Mouse (Mus musculus): Measurements from ENCODE around the gene Eif2s1.
"Not testable (repeated sequence)": the region's sequence is repeated elsewhere in the genome, so short reads cannot be mapped to it uniquely, and the experiment has no call there.

The Eif2s1 gene

GRCm38 (mm10) chr12:78914458-78914857, 52.8 kb downstream of the Eif2s1 start:
- DNase-seq (ENCODE audit: low spot score in 2 of 2), result no peak

GRCm38 (mm10) chr12:78915561-78915960, 53.9 kb downstream of the Eif2s1 start:
- no peak for DNase-seq (ENCODE audit: low spot score in 2 of 2)

GRCm38 (mm10) chr12:78916278-78916677, 54.7 kb downstream of the Eif2s1 start:
- no peak for DNase-seq (ENCODE audit: low spot score in 2 of 2)

GRCm38 (mm10) chr12:78918227-78919078, 56.8 kb downstream of the Eif2s1 start:
- DNase-seq (ENCODE audit: low spot score in 2 of 2), result peak; percentile 88

- DNase-seq (ENCODE audit: low spot score in 2 of 2), result peak; percentile 73 to 76
Observed at GRCm38 (mm10) chr12:78919079-78919712, 57.6 kb downstream of the Eif2s1 start.

- no peak for DNase-seq (ENCODE audit: low spot score in 2 of 2)
Observed at GRCm38 (mm10) chr12:78921421-78921820, 59.8 kb downstream of the Eif2s1 start.

- DNase-seq (ENCODE audit: low spot score in 2 of 2), result no peak
Observed at GRCm38 (mm10) chr12:78922058-78922457, 60.4 kb downstream of the Eif2s1 start.

GRCm38 (mm10) chr12:78922977-78923376, 61.4 kb downstream of the Eif2s1 start:
- DNase-seq (ENCODE audit: low spot score in 2 of 2), result not testable (repeated sequence)

- DNase-seq (ENCODE audit: low spot score in 2 of 2), result peak; percentile 33 to 51
Observed at GRCm38 (mm10) chr12:78923539-78924189, 62.0 kb downstream of the Eif2s1 start.

- DNase-seq (ENCODE audit: low spot score in 2 of 2), result no peak
Observed at GRCm38 (mm10) chr12:78927287-78927686, 65.7 kb downstream of the Eif2s1 start.

GRCm38 (mm10) chr12:78929900-78930299, 68.3 kb downstream of the Eif2s1 start:
- no peak for DNase-seq (ENCODE audit: low spot score in 2 of 2)

- no peak for DNase-seq (ENCODE audit: low spot score in 2 of 2)
Observed at GRCm38 (mm10) chr12:78936494-78936893, 74.9 kb downstream of the Eif2s1 start.
